Mouse (Mus musculus) layer of hippocampus, adult 2 months (tissue): Measurements from ENCODE around the gene Cdca4. TPM values are rescaled to one million over a fixed set of nuclear protein-coding genes. Genes with fewer than 3 reads are reported as not detected.
"Not testable (repeated sequence)": the region's sequence is repeated elsewhere in the genome, so short reads cannot be mapped to it uniquely, and the experiment has no call there.

Experiments
- DNase-seq, 2 experiments: peaks; one replicate each; pipeline ENCODE4 v3.0.0; 2022; ENCODE audit warnings: low spot score in 2 of 2
- H3K27ac ChIP-seq: fragments of 200-600 bp; 2 replicates; pipeline ENCODE4 v1.8.1; 2022
- H3K4me3 ChIP-seq: fragments of 200-600 bp; 2 replicates; pipeline ENCODE4 v1.8.1; 2022; ENCODE audit warnings: mild to moderate bottlenecking
- CTCF ChIP-seq: fragments of 200-600 bp; conservative IDR thresholded peaks from 2 replicates; pipeline ENCODE4 v1.8.1; 2022; ENCODE audit warnings: antibody characterized with exemption, mild to moderate bottlenecking, moderate library complexity
- total RNA-seq, 2 experiments: library from RNA; stranded (reverse); gene quantifications; 2 replicates each; pipeline ENCODE4 v1.2.3; 2021

Cdca4 gene
- total RNA-seq, 2 experiments from 2014 or later: 7.1 to 10.8 TPM

GRCm38 (mm10) chr12:112853050-112853729 is 24.0 kb upstream of the Cdca4 start:
- DNase-seq: no peak

GRCm38 (mm10) chr12:112851116-112851515 is 21.9 kb upstream of the Cdca4 start:
- no peak overlapping the region for H3K4me3 ChIP-seq
- DNase-seq: no peak
- H3K27ac ChIP-seq: no peak overlapping the region
- TF ChIP-seq CTCF: no peak

More at GRCm38 (mm10) chr12:112853050-112853729, 24.0 kb upstream of the Cdca4 start:
- Histone ChIP-seq H3K27ac (no peak overlapping the region), H3K4me3 (no peak overlapping the region)
- TF ChIP-seq CTCF: no peak

GRCm38 (mm10) chr12:112850344-112850743 is 21.1 kb upstream of the Cdca4 start:
- DNase-seq: no peak
- Histone ChIP-seq H3K27ac (no peak overlapping the region), H3K4me3 (no peak overlapping the region)
- TF ChIP-seq CTCF: no peak

GRCm38 (mm10) chr12:112849235-112850022 is 20.2 kb upstream of the Cdca4 start:
- peak; percentile 40 for TF ChIP-seq CTCF
- Histone ChIP-seq H3K4me3 (no peak overlapping the region), H3K27ac (no peak overlapping the region)
- no peak for DNase-seq

- Histone ChIP-seq H3K27ac (no peak overlapping the region), H3K4me3 (no peak overlapping the region)
- TF ChIP-seq CTCF: no peak
- no peak for DNase-seq
Observed at GRCm38 (mm10) chr12:112847880-112848279, 18.7 kb upstream of the Cdca4 start.

GRCm38 (mm10) chr12:112843803-112844202 is 14.6 kb upstream of the Cdca4 start:
- TF ChIP-seq CTCF: peak; percentile 97

GRCm38 (mm10) chr12:112842128-112842527 is 12.9 kb upstream of the Cdca4 start:
- not testable (repeated sequence) for DNase-seq, H3K4me3 ChIP-seq, H3K27ac ChIP-seq

More at GRCm38 (mm10) chr12:112843803-112844202, 14.6 kb upstream of the Cdca4 start:
- no peak overlapping the region for H3K4me3 ChIP-seq
- DNase-seq: peak; percentile 72 to 92
- no peak overlapping the region for H3K27ac ChIP-seq

- peak; percentile 14; the same call in 1 of the 2 replicates for TF ChIP-seq CTCF
- DNase-seq, H3K27ac ChIP-seq, H3K4me3 ChIP-seq: not testable (repeated sequence)
Observed at GRCm38 (mm10) chr12:112841338-112841892, 12.2 kb upstream of the Cdca4 start.

- no peak for TF ChIP-seq CTCF
- no peak overlapping the region for H3K4me3 ChIP-seq
- H3K27ac ChIP-seq: 0 out of 2 replicates have a peak overlapping the region, but pooled peaks have one; percentile 18
- DNase-seq: no peak
Observed at GRCm38 (mm10) chr12:112840209-112841086, 11.2 kb upstream of the Cdca4 start.

GRCm38 (mm10) chr12:112835046-112835445 is 5.8 kb upstream of the Cdca4 start:
- no peak for TF ChIP-seq CTCF
- no peak for DNase-seq
- H3K27ac ChIP-seq: no peak overlapping the region

GRCm38 (mm10) chr12:112833527-112833926 is 4.3 kb upstream of the Cdca4 start:
- Histone ChIP-seq H3K4me3 (no peak overlapping the region), H3K27ac (no peak overlapping the region)
- DNase-seq: no peak
- TF ChIP-seq CTCF: no peak

More at GRCm38 (mm10) chr12:112835046-112835445, 5.8 kb upstream of the Cdca4 start:
- no peak overlapping the region for H3K4me3 ChIP-seq

- no peak overlapping the region for H3K27ac ChIP-seq
- no peak for DNase-seq
- TF ChIP-seq CTCF: no peak
- H3K4me3 ChIP-seq: no peak overlapping the region
Observed at GRCm38 (mm10) chr12:112832411-112832810, 3.2 kb upstream of the Cdca4 start.
